Mouse (Mus musculus): ENCODE measurements at regions not wholly inside any gene's neighbourhood (a gene's known extent, or its start where the extent isn't known, plus 50 kb on each side); places are given as distances from the start of the nearest gene placed in this dataset.
"Not testable (repeated sequence)": the region's sequence is repeated elsewhere in the genome, so short reads cannot be mapped to it uniquely, and the experiment has no call there.

DNA sequence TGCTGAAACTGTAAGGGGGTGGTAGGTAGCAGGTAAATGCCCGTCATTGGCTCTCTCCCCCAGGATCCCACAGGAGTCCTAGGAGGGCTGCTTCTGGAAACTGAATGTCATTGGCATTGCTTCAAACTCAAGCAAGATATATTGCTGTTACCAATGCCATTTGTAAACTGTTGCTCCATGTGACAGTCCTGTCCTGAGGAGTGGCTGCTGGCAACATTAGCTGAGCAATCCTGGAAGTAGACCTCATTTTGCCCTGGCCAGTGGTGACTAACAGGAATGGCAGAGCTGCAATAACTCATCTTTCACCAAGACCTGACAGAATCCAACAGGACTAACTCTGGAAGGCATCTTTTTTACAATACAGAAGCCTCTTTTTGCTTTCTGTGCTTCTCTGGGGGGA lies 143.2 kb downstream of the Gm815 start:
- DNase-seq (ENCODE audit: low spot score in 2 of 2): no peak

DNA sequence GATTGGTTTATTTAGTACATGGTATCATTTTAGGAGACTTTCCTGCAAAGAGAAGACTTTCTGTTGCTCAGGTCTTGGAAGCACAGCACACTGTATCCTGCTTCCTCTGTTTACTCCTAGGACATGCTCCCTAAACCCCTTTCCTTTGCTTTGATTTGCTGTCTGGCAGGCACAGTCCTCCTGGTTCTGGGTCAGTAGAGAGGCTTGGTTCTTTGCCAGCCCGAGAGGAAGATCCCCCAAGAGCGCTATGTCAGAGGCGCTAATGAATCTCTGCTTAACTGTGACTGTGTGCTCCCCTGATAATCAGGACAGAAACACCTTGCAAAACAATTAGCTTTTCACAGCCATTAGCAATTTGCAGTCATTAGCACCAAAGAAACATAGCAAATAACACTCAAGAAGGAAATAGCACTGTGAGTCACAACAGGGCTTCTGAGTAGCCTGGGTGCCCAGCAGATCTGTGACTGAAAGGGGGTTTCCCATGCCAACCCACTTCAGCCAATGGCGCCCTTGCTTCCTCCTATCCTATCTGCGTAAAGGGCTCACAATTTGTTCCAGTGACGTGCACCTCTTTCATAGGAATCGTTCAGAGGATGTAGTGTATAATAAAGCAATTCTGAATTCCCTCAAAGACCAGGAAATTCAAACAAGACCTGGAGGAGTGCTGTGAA lies 145.5 kb downstream of the Gm815 start:
- DNase-seq (ENCODE audit: low spot score in 2 of 2): no peak

DNA sequence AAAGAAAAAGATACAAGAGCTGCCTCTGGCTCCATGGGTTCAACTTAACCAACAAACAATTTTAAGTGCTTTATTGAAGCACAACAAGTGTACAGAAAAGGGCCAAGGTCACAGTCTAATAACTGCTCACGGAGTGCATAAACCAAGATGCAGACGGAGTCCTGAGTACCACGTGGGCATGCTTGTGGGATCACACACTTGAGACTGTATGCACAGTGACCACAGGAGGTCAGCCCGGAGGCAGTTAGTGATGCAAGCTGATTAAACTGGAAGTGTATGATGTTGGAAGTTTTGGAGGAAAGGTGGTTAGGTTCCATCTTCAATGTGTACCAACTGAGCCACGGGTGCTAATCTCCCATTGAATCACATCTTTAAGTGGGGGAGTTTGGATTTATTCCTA lies 146.9 kb downstream of the Gm815 start:
- no peak for DNase-seq (ENCODE audit: low spot score in 2 of 2)

DNA sequence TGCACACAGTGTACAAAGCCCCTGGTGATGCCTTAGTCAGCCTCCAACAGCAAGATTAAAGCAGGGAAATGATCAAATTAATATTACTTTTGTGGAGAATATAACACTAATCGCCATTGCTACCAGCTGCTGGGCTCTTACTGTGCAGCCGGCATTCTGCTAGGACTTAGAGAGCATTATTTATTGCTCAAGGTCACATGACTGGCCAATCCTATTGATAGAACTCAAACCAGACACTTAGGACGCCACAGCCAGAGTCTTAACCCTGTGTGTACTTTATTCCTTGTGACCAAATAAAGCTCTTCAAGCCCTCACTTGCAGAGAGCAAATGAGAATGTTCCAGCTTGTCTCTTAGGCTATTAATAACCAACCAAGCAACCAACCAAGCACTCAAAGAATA lies 152.6 kb downstream of the Gm815 start:
- DNase-seq (ENCODE audit: low spot score in 2 of 2): no peak

DNA sequence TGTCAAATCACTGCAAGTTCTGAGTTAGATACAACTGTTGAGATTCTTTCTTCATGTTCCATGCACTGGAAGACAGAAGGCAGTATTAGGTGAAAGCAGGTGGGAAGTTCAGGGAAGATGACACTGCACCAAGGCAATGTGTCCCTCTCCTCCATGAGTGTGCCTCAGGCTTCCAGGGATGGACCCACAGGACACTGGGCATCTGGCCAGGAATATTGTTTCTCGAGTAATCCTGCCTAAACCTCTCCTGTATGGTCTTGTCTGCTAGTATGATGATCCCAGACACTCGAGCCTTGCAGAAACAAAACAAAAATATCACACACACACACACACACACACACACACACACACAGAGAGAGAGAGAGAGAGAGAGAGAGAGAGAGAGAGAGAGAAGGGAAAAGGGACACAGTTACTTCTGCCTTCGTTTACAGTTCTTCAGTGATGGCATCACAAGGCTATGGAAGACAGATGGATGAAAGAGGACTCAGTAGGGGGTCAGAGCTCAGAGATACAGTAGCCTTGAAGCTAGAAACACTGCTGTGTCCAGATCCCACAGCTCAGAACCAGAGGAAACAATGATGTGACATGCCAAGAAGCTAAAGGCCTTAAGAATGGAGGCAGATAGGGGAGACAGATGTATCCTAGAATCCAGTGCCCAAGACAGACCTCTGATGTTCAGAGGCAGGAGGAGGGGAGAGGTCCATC lies 154.8 kb downstream of the Gm815 start:
- no peak for DNase-seq (ENCODE audit: low spot score in 2 of 2)

DNA sequence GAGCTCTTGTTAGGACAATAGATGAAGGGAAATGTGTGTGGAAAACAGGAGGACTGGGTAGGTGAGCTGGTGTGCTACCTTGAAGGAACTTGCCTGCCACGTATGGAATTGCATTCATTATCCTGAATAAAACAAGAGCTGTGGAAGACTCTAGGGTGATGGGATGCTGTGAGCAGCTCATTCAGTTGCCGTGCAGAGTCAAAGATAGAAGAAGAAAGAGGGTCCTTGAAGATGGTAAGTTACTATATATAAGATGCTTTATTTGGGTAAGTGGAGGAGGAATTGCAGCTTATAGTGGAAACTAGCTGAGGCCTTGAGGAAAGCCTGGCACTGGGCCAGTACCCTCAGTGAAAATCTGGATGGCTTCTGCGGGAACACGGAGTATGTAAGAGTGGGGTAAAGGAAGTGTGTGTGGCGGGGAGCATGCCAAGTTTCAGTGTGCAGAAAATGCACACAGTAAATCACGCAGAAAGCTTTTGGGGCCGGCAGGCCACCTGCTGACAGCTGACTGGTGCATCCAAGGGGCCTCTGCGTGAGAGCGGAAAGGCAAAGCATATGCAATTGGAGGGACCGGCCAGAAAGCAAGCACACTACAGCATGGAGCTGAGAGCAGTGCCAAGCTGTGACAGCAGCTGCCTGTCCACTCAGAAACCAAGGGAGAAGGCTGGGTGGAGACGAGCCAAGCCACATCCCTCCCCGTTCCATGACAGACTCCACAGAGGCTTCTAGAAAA lies 149.7 kb upstream of the Vldlr start:
- peak; percentile 39 to 72 for DNase-seq (ENCODE audit: low spot score in 2 of 2)

DNA sequence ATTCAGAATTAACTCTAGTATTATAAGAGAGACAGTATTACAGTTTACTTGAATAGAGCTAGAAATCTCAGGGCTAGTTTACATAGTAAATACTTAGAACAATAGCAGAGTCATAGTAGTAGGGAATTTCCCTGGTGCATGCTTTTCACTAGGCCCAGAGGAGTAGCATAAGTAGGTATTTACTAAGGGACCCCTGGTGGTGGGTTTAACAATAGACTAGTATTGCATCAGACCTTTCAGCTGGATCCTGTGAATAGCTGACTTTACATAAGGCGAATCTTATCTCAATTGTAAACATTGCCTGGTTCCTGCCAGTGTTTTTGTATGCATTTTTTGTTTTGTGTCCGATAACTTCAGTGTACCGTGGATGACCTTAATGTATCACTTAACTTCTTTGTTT lies 143.0 kb upstream of the Vldlr start:
- DNase-seq (ENCODE audit: low spot score in 2 of 2): no peak

DNA sequence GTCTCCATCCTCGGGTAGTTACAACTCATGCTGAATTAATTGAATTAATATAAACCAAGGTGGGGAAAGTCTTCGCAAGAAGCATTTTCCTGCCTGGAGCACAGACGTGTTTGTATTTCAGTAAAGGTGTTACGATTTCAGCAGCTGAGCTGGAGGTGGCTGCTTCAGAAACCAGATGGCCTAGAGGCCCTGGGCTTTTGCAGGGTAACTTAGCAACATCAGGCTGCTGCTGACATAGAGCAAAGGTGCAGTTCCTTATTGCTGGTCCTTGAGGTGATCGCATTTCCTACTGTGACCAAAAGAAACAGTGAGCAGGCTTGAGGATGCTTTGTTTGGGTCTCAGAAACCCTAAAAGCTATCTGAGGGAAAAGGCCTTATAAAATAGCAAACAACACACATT lies 141.3 kb upstream of the Vldlr start:
- DNase-seq (ENCODE audit: low spot score in 2 of 2): no peak

DNA sequence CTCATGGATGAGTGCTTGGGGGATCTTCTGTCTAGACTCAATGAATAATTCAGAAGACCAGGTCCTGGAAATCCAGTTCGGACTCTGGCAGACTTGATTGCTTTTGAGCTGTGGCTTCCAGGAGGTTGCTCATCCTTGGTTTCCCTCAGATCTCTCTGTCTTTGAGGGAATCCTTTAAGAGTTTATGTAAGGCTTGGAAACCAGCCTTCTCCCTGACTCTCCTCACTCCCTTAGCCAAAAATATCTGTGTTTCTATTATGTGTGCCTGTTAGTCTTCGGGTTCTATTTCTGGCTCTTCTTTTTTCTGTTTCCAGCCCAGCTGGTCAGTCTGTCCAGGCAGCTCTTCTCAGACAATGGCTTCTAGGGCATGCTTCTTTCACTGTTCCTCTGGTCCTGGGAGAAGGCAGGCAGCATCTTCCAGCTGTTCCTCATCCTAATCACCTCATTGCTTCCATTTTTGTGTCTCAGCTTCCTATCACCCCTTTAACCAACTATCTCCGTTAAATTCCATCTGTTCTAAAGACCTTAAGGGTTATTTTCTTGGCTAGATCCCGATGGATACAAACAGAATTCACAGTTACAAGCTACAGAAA lies 139.3 kb upstream of the Vldlr start:
- DNase-seq (ENCODE audit: low spot score in 2 of 2): no peak

DNA sequence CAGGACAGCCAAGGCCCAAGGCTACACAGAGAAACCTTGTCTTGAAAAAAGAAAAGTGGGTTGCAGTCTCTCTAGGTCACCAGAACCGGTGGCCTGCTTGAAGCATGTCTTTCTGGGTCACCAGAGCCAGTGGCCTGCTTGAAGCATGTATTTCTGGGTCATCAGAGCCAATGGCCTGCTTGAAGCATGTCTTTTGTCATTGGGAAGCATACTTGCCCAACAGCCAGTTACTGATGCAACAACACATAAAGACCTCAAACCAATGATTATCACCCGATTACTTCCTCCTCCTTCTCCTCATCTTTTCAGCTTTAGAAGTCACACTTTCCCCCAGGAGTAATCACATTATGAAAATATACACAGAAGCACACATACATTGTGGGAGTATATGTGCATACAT lies 128.9 kb upstream of the Vldlr start:
- DNase-seq (ENCODE audit: low spot score in 2 of 2): no peak

DNA sequence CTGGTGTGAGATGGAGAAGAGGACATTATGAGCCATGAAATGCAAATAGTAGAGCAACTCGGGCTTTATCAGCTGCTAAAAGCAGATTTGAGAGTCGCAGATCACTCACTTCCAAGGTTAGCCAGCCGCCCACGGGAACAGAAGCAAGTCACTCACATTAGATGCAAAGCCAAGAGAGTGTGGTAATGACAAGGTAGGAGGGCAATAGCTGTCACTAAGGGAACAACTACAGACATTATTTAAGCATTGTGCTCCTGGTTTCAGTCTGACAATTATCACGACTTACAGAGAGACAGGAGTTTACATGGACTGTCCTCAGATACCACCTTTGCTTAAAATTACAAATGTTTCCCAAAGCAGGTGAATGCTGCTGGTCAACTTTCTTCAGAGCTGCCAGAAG lies 128.5 kb upstream of the Vldlr start:
- no peak for DNase-seq (ENCODE audit: low spot score in 2 of 2)

DNA sequence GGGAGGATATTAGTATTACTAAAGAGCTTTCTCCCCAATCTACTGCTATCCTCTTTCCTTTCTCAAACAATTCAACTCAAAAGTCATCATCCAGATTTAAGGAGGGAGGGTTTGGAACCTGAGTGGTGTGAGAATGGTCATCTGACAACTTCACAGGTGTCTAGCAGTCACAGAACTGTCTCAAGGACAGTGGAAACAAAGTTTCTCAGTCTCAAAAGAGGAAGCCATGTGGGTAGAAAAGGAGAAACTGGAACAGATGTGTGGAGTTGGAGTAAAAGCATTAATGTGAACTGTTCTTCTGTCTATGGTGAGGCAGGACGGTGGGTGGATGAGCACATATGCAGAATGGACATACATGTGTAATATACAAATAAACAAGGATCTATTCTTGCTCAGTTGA lies 127.2 kb upstream of the Vldlr start:
- DNase-seq (ENCODE audit: low spot score in 2 of 2): no peak

DNA sequence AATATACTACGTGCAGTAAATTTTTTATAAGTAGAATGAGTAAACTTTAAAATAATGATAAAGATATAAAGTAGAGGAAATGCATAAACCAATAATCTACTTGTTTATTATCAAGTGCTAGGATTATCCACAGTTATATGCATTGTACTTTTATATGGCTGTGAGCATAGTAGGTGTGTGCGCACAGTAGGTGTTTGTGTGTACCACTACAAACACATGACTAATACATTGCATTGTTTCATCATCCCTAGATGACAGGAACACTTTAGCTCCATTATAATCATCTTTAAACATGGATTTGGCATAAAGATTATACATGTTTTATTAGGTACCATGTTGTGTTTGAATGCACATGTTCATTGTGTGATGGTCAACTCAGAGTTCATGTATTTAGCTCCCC lies 124.7 kb upstream of the Vldlr start:
- DNase-seq (ENCODE audit: low spot score in 2 of 2): no peak

DNA sequence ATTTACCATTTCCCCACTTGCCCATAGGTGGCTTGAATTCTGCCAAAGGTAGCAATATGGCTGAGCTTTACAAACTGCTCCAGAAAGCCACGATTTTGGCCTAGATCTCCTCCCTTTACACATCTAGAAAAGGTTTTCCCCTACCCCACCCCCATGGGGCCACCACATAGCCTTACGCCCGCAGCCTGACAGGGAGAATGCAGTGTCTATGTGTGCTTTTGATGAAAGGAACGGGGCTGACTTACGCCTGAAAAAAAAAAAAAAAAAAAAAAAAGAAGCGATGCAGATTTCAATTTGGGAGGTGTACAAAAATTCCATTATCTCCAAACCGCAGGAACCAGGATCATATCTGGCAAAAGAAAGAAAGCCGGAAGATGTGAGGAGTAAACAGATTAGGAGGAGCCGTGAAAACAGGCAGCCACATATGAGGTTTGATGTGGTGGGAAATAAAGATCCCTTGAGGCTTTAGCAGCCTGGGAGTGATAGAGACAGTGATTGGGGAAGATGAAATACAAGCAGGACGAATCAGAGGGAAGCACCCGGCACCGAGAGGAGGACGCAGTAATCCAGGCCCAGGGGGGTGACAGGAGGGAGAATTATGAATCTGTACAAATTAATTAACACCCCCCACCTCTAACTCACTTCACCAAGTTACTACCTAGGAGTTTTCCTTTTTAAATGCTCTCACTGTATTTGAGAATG lies 121.4 kb upstream of the Vldlr start:
- no peak for DNase-seq (ENCODE audit: low spot score in 2 of 2)

DNA sequence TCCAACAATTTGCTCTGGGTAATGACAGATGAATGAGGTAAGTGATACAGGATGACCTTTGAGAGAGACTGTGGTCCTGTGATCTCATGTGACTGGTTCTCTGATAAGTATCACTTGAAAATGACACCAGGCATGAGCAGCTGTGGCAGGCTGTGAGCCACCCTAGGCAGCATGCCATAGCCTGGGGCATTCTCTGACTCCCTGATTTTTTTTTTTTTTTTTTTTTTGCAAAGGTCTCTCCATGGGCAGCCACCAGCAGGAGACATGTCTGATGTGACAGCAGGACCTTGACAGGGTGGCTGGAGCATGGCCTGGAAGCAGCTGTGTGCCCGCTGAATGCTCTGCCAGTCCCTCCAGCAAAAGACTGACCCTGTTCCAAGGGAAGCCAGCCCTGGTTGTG lies 116.4 kb upstream of the Vldlr start:
- DNase-seq (ENCODE audit: low spot score in 2 of 2): no peak

DNA sequence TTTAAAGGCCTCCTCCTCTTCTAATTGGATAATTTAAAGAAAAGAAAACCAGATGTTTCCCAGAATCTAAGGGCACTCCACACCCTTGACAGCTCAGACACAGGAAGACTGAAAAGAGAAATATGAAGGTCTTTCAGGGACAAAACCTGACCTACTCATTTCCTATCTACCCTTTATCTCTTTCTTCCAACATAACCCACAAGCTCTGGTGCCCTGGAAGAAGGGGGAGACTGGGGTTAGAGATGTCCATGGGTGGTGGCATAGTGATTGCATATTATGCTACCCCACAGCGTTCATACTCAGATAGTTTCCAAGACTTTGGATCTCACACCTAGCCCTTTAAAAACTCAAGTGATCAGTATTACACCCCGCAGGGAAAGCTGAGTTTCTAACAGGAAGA lies 105.8 kb upstream of the Vldlr start:
- no peak for DNase-seq (ENCODE audit: low spot score in 2 of 2)

DNA sequence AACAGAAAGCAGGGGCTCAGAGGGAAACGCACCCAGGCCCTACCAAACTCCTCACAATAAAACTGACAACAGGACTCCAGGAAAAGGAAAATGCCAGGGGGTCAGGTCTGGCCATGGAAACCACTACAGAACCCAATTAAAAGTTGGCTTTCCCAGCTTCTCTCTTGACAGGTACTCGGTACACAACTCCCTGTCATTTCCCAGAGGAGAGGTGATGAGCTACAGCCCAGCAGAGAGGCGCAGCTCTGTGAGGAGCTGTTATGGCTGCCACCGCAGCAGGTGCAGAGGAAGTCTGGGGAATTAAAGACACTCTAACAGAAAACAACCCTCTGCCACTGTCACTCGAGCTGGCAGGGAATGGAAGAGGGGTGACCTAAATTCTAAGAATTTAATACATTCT lies 95.4 kb upstream of the Vldlr start:
- no peak for DNase-seq (ENCODE audit: low spot score in 2 of 2)

DNA sequence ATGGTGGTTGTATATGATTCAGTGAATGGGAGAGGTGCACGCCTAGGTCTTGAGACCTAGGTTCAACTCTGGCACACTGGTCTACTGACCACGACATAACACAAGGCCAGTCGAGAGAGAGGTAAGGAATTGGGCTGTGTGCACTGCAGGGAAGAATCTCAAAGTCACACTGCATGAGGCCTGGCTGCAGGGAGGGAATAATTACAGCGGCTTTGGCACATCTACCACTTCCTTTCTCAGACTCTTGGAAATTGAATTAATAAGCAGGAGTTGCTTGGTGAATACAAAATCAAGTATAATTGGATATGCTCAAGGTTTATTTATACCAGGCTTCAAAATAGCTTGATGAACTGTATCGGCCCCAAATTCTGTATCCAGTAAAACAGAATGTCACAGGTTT lies 93.9 kb upstream of the Vldlr start:
- DNase-seq (ENCODE audit: low spot score in 2 of 2): no peak

DNA sequence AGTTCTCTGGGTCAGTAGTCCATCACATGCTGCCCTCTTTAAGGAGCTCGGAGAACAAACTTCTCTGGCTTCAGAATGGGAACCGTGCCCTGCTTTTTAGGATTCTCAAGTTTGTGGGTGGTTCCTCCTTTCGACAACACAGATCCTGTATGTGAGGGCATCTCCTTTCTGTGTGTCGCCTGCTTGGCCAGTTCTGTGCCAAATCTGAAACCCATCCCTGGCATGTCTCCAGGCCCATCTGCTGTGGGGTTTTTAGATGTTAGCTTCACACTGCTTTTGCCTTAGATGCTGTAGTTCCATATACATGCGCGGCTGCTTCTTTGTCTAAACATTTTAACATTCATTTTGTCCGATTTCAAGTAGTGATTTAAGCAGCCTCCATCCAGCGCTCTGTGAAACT lies 93.0 kb upstream of the Vldlr start:
- peak; percentile 54 to 88 for DNase-seq (ENCODE audit: low spot score in 2 of 2)

DNA sequence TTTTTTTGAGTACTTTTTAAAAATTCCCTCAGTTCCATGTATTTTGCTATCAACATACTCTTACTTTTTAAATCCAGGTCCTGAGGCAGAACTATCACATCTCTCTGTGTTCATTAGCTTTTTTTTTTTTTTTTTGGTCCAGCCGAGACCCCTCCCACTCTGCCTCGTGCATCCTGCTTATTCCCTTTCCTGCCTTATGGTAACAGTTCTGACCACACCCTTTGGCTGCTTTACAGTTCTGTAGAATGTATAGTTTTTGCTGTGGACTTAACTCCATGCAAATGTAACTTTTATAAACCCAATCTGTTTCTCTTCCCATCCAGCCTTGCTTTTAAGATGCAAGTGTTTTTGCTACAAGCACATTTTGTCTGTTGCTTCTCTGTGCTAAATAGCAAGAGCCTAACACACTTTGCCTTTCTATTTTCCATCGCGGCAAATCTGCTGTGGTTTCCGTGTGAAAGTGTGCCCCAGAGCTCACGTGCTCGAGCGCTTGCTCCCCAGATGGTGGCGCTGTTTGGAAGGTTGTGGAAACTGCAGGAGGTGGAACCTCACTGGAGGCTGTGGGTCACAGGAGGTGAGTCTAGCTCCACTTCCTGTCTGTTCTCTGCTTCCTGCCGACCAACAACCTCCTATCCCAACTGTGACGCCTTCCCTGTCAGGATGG lies 92.3 kb upstream of the Vldlr start:
- DNase-seq (ENCODE audit: low spot score in 2 of 2): peak; percentile 27 to 61

DNA sequence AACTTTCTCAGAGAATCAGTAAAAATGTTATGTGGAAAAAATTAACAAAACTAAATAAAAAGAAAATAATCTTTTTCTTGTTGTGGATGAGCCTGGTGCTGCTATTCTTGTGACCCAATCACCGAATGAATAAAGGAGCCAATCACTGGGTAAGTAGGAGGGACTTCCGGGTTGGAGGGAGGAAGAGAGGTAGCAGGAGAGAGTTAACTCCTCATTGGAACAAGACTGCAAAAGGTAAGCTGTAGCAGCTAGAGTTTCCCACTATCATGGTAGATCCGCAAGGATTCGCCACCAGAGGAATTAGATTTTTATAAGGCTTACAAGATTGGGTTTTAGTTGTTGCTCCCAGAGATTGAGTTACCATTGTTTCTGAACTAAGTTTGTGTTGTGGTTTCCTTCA lies 87.8 kb upstream of the Vldlr start:
- DNase-seq (ENCODE audit: low spot score in 2 of 2): not testable (repeated sequence)

DNA sequence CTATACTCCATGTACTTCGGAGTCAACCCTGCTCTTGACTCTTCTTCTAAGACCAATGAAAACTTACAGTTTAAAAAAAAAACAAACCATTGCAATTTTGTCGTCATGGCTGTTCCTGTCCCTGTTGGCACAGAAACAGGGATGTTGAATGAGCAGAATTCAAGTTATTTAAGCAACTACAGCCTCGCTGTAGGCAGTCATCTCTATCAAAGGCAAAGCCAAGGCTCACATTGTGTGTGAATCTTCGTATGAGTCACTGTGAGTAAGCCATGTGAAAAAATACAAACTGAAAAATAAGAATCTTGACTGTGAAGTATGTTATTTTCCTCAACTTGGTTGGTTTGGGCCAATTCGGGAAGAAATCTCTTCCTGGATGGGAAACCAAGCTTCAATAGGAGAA lies 81.9 kb upstream of the Vldlr start:
- DNase-seq (ENCODE audit: low spot score in 2 of 2): no peak

All from cerebellum, postnatal 4 days (tissue).